Mouse (Mus musculus): Measurements from ENCODE around the gene Vps29. TPM values are rescaled to one million over a fixed set of nuclear protein-coding genes. Genes with fewer than 3 reads are reported as not detected.

Vps29 gene
- total RNA-seq, 1 experiment from 2014 or later = 127 TPM

GRCm38 (mm10) chr5:122399871-122400270 is 45.7 kb downstream of the Vps29 start:
- no peak for DNase-seq

GRCm38 (mm10) chr5:122400628-122401302 is 46.6 kb downstream of the Vps29 start:
- DNase-seq = peak; percentile 80

- peak; percentile 85 for DNase-seq
Measured at GRCm38 (mm10) chr5:122401303-122401640, 47.1 kb downstream of the Vps29 start.

- DNase-seq = no peak
Measured at GRCm38 (mm10) chr5:122402160-122402559, 48.0 kb downstream of the Vps29 start.

GRCm38 (mm10) chr5:122402772-122403171 is 48.6 kb downstream of the Vps29 start:
- DNase-seq = no peak

GRCm38 (mm10) chr5:122403362-122403761 is 49.2 kb downstream of the Vps29 start:
- no peak for DNase-seq

- DNase-seq = no peak
Measured at GRCm38 (mm10) chr5:122405537-122405936, 51.4 kb downstream of the Vps29 start.

GRCm38 (mm10) chr5:122409692-122410645 is 55.8 kb downstream of the Vps29 start:
- no peak for DNase-seq

- no peak for DNase-seq
Measured at GRCm38 (mm10) chr5:122411892-122412291, 57.7 kb downstream of the Vps29 start.

- DNase-seq = no peak
Measured at GRCm38 (mm10) chr5:122412826-122413225, 58.7 kb downstream of the Vps29 start.

GRCm38 (mm10) chr5:122414351-122414750 is 60.2 kb downstream of the Vps29 start:
- no peak for DNase-seq

Other genes with a start within 250 kb of the Vps29 start
- not detected in 2 replicates for gene Ccdc63, start 213.5 kb upstream of the Vps29 start, total RNA-seq (2021)
- 155 and 191 TPM in 2 replicates for gene Ppp1cc, start 196.1 kb upstream of the Vps29 start, total RNA-seq (2021)
- 2.4 and 16.0 TPM in 2 replicates for gene Hvcn1, start 147.6 kb upstream of the Vps29 start, total RNA-seq (2021)
- 12.7 and 14.5 TPM in 2 replicates for gene Tctn1, start 89.9 kb upstream of the Vps29 start, total RNA-seq (2021)
- gene Pptc7, start 70.0 kb upstream of the Vps29 start, total RNA-seq (2021) = 42.4 and 44.7 TPM in 2 replicates
- gene Rad9b, start 136 bp upstream of the Vps29 start, total RNA-seq (2021) = 3.2 and 4.0 TPM in 2 replicates
- 34.9 and 36.4 TPM in 2 replicates for gene Gpn3, start 17.5 kb downstream of the Vps29 start, total RNA-seq (2021)
- 29.7 and 34.7 TPM in 2 replicates for gene Fam216a, start 18.0 kb downstream of the Vps29 start, total RNA-seq (2021)
- 240 and 253 TPM in 2 replicates for gene Arpc3, start 37.5 kb downstream of the Vps29 start, total RNA-seq (2021)
- gene Anapc7, start 67.3 kb downstream of the Vps29 start, total RNA-seq (2021) = 47.3 and 50.4 TPM in 2 replicates
- gene Atp2a2, start 147.9 kb downstream of the Vps29 start, total RNA-seq (2021) = 212 and 220 TPM in 2 replicates

All from adrenal gland, postnatal 14 days (tissue).